Mouse (Mus musculus): ENCODE results near the gene Bnc2. TPM values are rescaled to one million over a fixed set of nuclear protein-coding genes. Genes with fewer than 3 reads are reported as not detected.

The Bnc2 gene
- polyA plus RNA-seq, 1 experiment, result not detected

DNA sequence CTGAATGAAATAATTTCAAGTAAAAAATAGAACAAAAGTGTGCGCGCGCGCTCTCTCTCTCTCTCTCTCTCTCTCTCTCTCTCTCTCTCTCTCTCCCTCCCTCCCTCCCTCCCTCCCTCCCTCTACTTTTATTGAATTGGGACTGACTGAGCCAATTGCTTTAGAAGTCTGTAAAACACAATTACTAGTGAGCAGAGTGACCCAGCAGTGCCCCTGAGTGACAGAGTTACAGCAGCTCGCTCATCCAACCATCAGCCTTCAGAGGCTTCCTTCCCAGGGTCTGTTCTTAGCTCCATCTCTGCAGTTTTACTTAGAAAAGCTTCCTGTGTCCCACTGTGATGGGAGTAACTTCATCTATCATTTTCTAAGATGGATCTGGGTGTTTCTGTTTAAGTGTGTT, 389.9 kb downstream of the Bnc2 start:
- no peak for TF ChIP-seq TAL1 (IDR thresholded peaks at IDR 0.05; ENCODE audit: low read length)
- Histone ChIP-seq H3K36me3 (ENCODE audit: control insufficient read depth) (no peaks in the 10 kb centered on the region), H3K9me3 (ENCODE audit: control insufficient read depth, low read length) (no peaks in the 10 kb centered on the region), H3K4me3 (replicated peaks) (no peak overlapping the region), H3K4me1 (ENCODE audit: control insufficient read depth) (no peaks in the 10 kb centered on the region), H3K27me3 (ENCODE audit: control insufficient read depth) (no peaks in the 10 kb centered on the region)

- no peaks in the 10 kb centered on the region for H3K27me3 ChIP-seq (ENCODE audit: control insufficient read depth)
- H3K9me3 ChIP-seq (ENCODE audit: control insufficient read depth, low read length), result no peaks in the 10 kb centered on the region
- no peaks in the 10 kb centered on the region for H3K4me1 ChIP-seq (ENCODE audit: control insufficient read depth)
- TF ChIP-seq GATA1 (IDR thresholded peaks at IDR 0.05; ENCODE audit: low read length) (no peak), TAL1 (IDR thresholded peaks at IDR 0.05; ENCODE audit: low read length) (no peak)
- H3K36me3 ChIP-seq (ENCODE audit: control insufficient read depth), result no peaks in the 10 kb centered on the region
- H3K4me3 ChIP-seq (replicated peaks), result no peak overlapping the region
Observed at GRCm38 (mm10) chr4:84282651-84283050, 392.4 kb downstream of the Bnc2 start.

DNA sequence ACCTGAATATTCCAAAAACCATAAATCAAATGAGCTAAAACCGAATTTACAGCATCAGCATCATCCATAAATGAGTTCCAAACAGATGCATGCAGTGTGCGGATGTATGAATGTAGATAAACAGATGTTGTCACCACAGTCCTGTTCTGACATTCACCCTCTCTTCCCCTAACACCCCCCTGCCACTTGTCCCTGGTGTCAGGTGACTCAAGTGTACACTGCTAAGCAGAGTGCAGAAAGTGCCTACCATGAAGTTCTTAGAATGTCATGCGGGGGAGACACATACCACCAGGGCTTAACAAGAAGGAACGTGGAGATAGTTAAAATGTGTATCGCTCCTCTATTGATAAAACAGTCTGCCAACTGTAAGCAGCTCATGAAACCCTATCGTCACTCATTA, 396.9 kb downstream of the Bnc2 start:
- Histone ChIP-seq H3K4me3 (replicated peaks) (no peak overlapping the region), H3K36me3 (ENCODE audit: control insufficient read depth) (no peaks in the 10 kb centered on the region), H3K27me3 (ENCODE audit: control insufficient read depth) (no peaks in the 10 kb centered on the region), H3K4me1 (ENCODE audit: control insufficient read depth) (no peaks in the 10 kb centered on the region), H3K9me3 (ENCODE audit: control insufficient read depth, low read length) (no peaks in the 10 kb centered on the region)
- TF ChIP-seq TAL1 (IDR thresholded peaks at IDR 0.05; ENCODE audit: low read length) (no peak), GATA1 (IDR thresholded peaks at IDR 0.05; ENCODE audit: low read length) (no peak)

GRCm38 (mm10) chr4:84276081-84276480, 399.0 kb downstream of the Bnc2 start:
- no peak for TF ChIP-seq TAL1 (IDR thresholded peaks at IDR 0.05; ENCODE audit: low read length)
- no peak for TF ChIP-seq GATA1 (IDR thresholded peaks at IDR 0.05; ENCODE audit: low read length)
- no peaks in the 10 kb centered on the region for H3K4me1 ChIP-seq (ENCODE audit: control insufficient read depth)
- H3K27me3 ChIP-seq (ENCODE audit: control insufficient read depth), result no peaks in the 10 kb centered on the region
- H3K9me3 ChIP-seq (ENCODE audit: control insufficient read depth, low read length), result no peaks in the 10 kb centered on the region
- H3K36me3 ChIP-seq (ENCODE audit: control insufficient read depth), result no peaks in the 10 kb centered on the region
- no peak overlapping the region for H3K4me3 ChIP-seq (replicated peaks)

GRCm38 (mm10) chr4:84274158-84274557, 400.9 kb downstream of the Bnc2 start:
- no peak for TF ChIP-seq TAL1 (IDR thresholded peaks at IDR 0.05; ENCODE audit: low read length)
- no peak for TF ChIP-seq GATA1 (IDR thresholded peaks at IDR 0.05; ENCODE audit: low read length)
- no peaks in the 10 kb centered on the region for H3K9me3 ChIP-seq (ENCODE audit: control insufficient read depth, low read length)
- H3K36me3 ChIP-seq (ENCODE audit: control insufficient read depth), result no peaks in the 10 kb centered on the region
- H3K27me3 ChIP-seq (ENCODE audit: control insufficient read depth), result no peaks in the 10 kb centered on the region
- H3K4me3 ChIP-seq (replicated peaks), result no peak overlapping the region
- no peaks in the 10 kb centered on the region for H3K4me1 ChIP-seq (ENCODE audit: control insufficient read depth)

- Histone ChIP-seq H3K4me1 (ENCODE audit: control insufficient read depth) (no peaks in the 10 kb centered on the region), H3K4me3 (replicated peaks) (no peak overlapping the region)
Observed at GRCm38 (mm10) chr4:84272867-84273266, 402.2 kb downstream of the Bnc2 start.

DNA sequence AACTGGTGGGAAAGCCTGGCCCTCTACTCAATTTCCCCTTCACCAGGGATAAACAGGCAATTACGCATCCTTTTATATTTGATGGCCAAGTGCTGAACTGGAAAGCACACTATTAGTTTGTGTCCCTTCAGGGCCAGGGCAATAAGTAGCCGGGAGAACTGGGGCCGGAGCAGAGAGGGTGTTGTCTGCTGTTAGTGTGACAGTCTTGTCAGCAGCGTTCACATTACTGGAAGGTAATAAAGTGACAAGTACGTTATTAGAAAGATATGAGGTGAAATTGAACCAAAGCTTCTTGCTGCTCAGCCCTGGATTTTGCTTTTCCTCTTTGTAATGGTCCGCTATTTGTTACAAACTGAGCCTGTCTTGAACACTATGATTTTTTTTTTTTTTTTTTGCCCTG, 405.2 kb downstream of the Bnc2 start:
- H3K4me1 ChIP-seq (ENCODE audit: control insufficient read depth), result no peaks in the 10 kb centered on the region
- no peaks in the 10 kb centered on the region for H3K9me3 ChIP-seq (ENCODE audit: control insufficient read depth, low read length)
- no peak overlapping the region for H3K4me3 ChIP-seq (replicated peaks)
- H3K36me3 ChIP-seq (ENCODE audit: control insufficient read depth), result no peaks in the 10 kb centered on the region
- no peak for TF ChIP-seq GATA1 (IDR thresholded peaks at IDR 0.05; ENCODE audit: low read length)
- no peak for TF ChIP-seq TAL1 (IDR thresholded peaks at IDR 0.05; ENCODE audit: low read length)
- H3K27me3 ChIP-seq (ENCODE audit: control insufficient read depth), result no peaks in the 10 kb centered on the region

More at GRCm38 (mm10) chr4:84272867-84273266, 402.2 kb downstream of the Bnc2 start:
- H3K36me3 ChIP-seq (ENCODE audit: control insufficient read depth), result no peaks in the 10 kb centered on the region
- no peaks in the 10 kb centered on the region for H3K27me3 ChIP-seq (ENCODE audit: control insufficient read depth)
- TF ChIP-seq GATA1 (IDR thresholded peaks at IDR 0.05; ENCODE audit: low read length), result no peak
- TF ChIP-seq TAL1 (IDR thresholded peaks at IDR 0.05; ENCODE audit: low read length), result no peak
- no peaks in the 10 kb centered on the region for H3K9me3 ChIP-seq (ENCODE audit: control insufficient read depth, low read length)

- Histone ChIP-seq H3K4me1 (ENCODE audit: control insufficient read depth) (no peaks in the 10 kb centered on the region), H3K36me3 (ENCODE audit: control insufficient read depth) (no peaks in the 10 kb centered on the region), H3K4me3 (replicated peaks) (no peak overlapping the region), H3K9me3 (ENCODE audit: control insufficient read depth, low read length) (no peaks in the 10 kb centered on the region), H3K27me3 (ENCODE audit: control insufficient read depth) (no peaks in the 10 kb centered on the region)
- TF ChIP-seq GATA1 (IDR thresholded peaks at IDR 0.05; ENCODE audit: low read length), result no peak
- TF ChIP-seq TAL1 (IDR thresholded peaks at IDR 0.05; ENCODE audit: low read length), result no peak
Observed at GRCm38 (mm10) chr4:84247356-84247755, 427.7 kb downstream of the Bnc2 start.

DNA sequence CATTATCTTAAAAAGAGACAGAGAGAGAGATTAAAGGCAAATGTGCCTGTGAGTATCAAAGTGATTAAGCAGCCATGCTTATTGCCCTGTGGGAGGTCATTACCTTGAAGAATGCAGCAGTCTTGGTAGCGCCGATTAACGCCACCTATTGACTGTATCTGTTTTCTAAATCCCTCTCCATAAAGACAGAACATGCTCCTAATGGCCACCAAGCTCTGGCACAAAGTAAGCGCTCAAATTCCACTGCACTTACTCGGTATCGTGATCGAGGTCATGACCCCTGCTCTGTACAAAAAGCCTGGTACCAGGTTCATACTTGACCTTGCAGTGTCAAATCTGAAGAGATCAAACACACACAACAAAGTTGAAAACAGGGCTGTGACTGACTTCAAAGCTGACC, 442.7 kb downstream of the Bnc2 start:
- Histone ChIP-seq H3K36me3 (ENCODE audit: control insufficient read depth) (no peaks in the 10 kb centered on the region), H3K4me1 (ENCODE audit: control insufficient read depth) (no peaks in the 10 kb centered on the region), H3K4me3 (replicated peaks) (no peak overlapping the region), H3K27me3 (ENCODE audit: control insufficient read depth) (no peaks in the 10 kb centered on the region), H3K9me3 (ENCODE audit: control insufficient read depth, low read length) (peaks cover 3% of the 10 kb centered on the region; the same call in 1 of the 2 replicates)
- no peak for TF ChIP-seq TAL1 (IDR thresholded peaks at IDR 0.05; ENCODE audit: low read length)

DNA sequence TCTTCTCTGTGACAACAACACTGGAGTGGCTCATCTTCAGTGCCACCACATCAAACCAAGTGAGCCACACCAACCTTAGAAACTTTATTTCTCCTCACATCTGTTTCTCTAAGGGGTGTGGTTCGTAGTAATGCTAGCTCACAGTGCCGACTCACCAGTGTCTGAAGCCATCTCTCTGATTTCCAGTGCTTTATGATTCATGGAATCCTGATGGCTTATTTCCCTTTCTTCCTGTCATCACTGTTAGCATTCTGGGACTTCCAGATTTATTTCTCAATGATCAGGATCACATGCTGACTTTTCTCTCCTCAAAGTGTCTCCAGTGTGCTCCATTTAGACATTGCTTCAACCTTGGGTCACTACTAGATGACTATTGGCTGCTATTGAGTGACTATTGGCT, 443.8 kb downstream of the Bnc2 start:
- Histone ChIP-seq H3K36me3 (ENCODE audit: control insufficient read depth) (no peaks in the 10 kb centered on the region), H3K27me3 (ENCODE audit: control insufficient read depth) (no peaks in the 10 kb centered on the region), H3K4me1 (ENCODE audit: control insufficient read depth) (no peaks in the 10 kb centered on the region), H3K9me3 (ENCODE audit: control insufficient read depth, low read length) (peaks cover 3% of the 10 kb centered on the region; the same call in 1 of the 2 replicates), H3K4me3 (replicated peaks) (no peak overlapping the region)
- no peak for TF ChIP-seq TAL1 (IDR thresholded peaks at IDR 0.05; ENCODE audit: low read length)
- TF ChIP-seq GATA1 (IDR thresholded peaks at IDR 0.05; ENCODE audit: low read length), result no peak

Data from erythroblast, embryonic 14.5 days (primary cell).